Mouse (Mus musculus) embryonic facial prominence, embryonic 10.5 days (tissue): ENCODE measurements around the gene Col19a1. TPM values are rescaled to one million over a fixed set of nuclear protein-coding genes. Genes with fewer than 3 reads are reported as not detected.
"Not testable (repeated sequence)": the region's sequence is repeated elsewhere in the genome, so short reads cannot be mapped to it uniquely, and the experiment has no call there.

Source experiments
- DNase-seq: peaks from one replicate; pipeline ENCODE4 v3.0.0-alpha.2; 2017; ENCODE audit warnings: low spot score
- H3K27ac ChIP-seq: fragments of 300-500 bp; sonication (generic); replicated peaks from 2 replicates; pipeline ENCODE4 v1.5.1; 2016; ENCODE audit warnings: mild to moderate bottlenecking
- H3K27me3 ChIP-seq: fragments of 300-500 bp; sonication (generic); replicated peaks from 2 replicates; pipeline ENCODE4 v1.6.1; 2016; ENCODE audit warnings: low read depth, mild to moderate bottlenecking; ENCODE audit not compliant: poor library complexity, severe bottlenecking
- H3K36me3 ChIP-seq: fragments of 300-500 bp; sonication (generic); replicated peaks from 2 replicates; pipeline ENCODE4 v1.6.1; 2016; ENCODE audit warnings: mild to moderate bottlenecking, moderate library complexity
- H3K4me1 ChIP-seq: fragments of 300-500 bp; sonication (generic); 2 replicates; pipeline ENCODE4 v1.6.1; 2016
- H3K4me3 ChIP-seq: fragments of 300-500 bp; sonication (generic); 2 replicates; pipeline ENCODE4 v1.5.1; 2016; ENCODE audit warnings: mild to moderate bottlenecking, moderate library complexity
- H3K9me3 ChIP-seq: fragments of 300-500 bp; sonication (generic); 2 replicates; pipeline ENCODE4 v1.6.1; 2016; ENCODE audit warnings: mild to moderate bottlenecking
- WGBS: fragments of 180-500 bp; shearing (Covaris S2); methylation state at CpG from one replicate; pipeline ENCODE4 v1.1.7; 2016; 5-methylcytosine and 5-hydroxymethylcytosine counted together
- polyA plus RNA-seq: library from polyadenylated mRNA; unstranded; fragments of >200 nt; fragmentation: Nextera tagmentation; extraction: Ambion mirVana; gene quantifications from 2 replicates; pipeline ENCODE4 v1.2.1, GENCODE M21; 2016

Gene Col19a1
- 0.26 and 0.42 TPM in 2 replicates for polyA plus RNA-seq

GRCm38 (mm10) chr1:24587141-24587541, at the start of gene Col19a1:
Col19a1 (minus strand) TSS chr1:24587472.
- H3K27me3 ChIP-seq: peaks cover 70% of the 10 kb centered on the region

GRCm38 (mm10) chr1:24633553-24634132, 46.4 kb upstream of the Col19a1 start:
- 41% methylated on average over 14 of the region's 14 CpGs for WGBS
- no peaks in the 10 kb centered on the region for H3K4me1 ChIP-seq
- H3K27me3 ChIP-seq: no peaks in the 10 kb centered on the region
- no peaks in the 10 kb centered on the region for H3K9me3 ChIP-seq
- DNase-seq: peak; percentile 16
- no peak overlapping the region for H3K27ac ChIP-seq
- no peaks in the 10 kb centered on the region for H3K36me3 ChIP-seq
- H3K4me3 ChIP-seq: no peak overlapping the region

More at GRCm38 (mm10) chr1:24587141-24587541, at the start of gene Col19a1:
- Histone ChIP-seq H3K4me1 (peaks cover 14% of the 10 kb centered on the region), H3K4me3 (peak within 1 kb of the TSS; percentile 67), H3K27ac (peak within 1 kb of the TSS; percentile 61; the same call in 1 of the 2 replicates), H3K9me3 (no peaks in the 10 kb centered on the region), H3K36me3 (no peaks in the 10 kb centered on the region)
- WGBS: 2% methylated on average over 22 of the region's 22 CpGs
- peak; percentile 63 for DNase-seq

GRCm38 (mm10) chr1:24612556-24612955, 25.3 kb upstream of the Col19a1 start:
- not testable (repeated sequence) for DNase-seq, H3K27me3 ChIP-seq, H3K36me3 ChIP-seq, H3K9me3 ChIP-seq, H3K4me3 ChIP-seq, H3K4me1 ChIP-seq, H3K27ac ChIP-seq
- under 1% methylated on average over 1 of the region's 2 CpGs for WGBS

- H3K27me3 ChIP-seq: no peaks in the 10 kb centered on the region
- H3K27ac ChIP-seq: no peak overlapping the region
- no peaks in the 10 kb centered on the region for H3K4me1 ChIP-seq
- no peak overlapping the region for H3K4me3 ChIP-seq
- 91% methylated on average over 19 of the region's 19 CpGs for WGBS
- no peak for DNase-seq
- H3K9me3 ChIP-seq: peaks cover 7% of the 10 kb centered on the region; the same call in 1 of the 2 replicates
- no peaks in the 10 kb centered on the region for H3K36me3 ChIP-seq
Observed at GRCm38 (mm10) chr1:24595096-24595495, 7.8 kb upstream of the Col19a1 start.

GRCm38 (mm10) chr1:24586370-24587140, 717 bp downstream of the Col19a1 start:
- peaks cover 70% of the 10 kb centered on the region for H3K27me3 ChIP-seq
- H3K27ac ChIP-seq: peak overlapping the region; percentile 61; the same call in 1 of the 2 replicates

GRCm38 (mm10) chr1:24572602-24573001, 14.7 kb downstream of the Col19a1 start:
- Histone ChIP-seq H3K27me3 (no peaks in the 10 kb centered on the region), H3K4me1 (no peaks in the 10 kb centered on the region), H3K4me3 (no peak overlapping the region), H3K36me3 (no peaks in the 10 kb centered on the region), H3K27ac (no peak overlapping the region), H3K9me3 (no peaks in the 10 kb centered on the region)
- no peak for DNase-seq
- WGBS: 71% methylated on average over 8 of the region's 8 CpGs

More at GRCm38 (mm10) chr1:24586370-24587140, 717 bp downstream of the Col19a1 start:
- Histone ChIP-seq H3K36me3 (no peaks in the 10 kb centered on the region), H3K4me3 (peak overlapping the region; percentile 67), H3K9me3 (no peaks in the 10 kb centered on the region), H3K4me1 (peaks cover 14% of the 10 kb centered on the region)
- peak; percentile 71 for DNase-seq
- WGBS: under 1% methylated on average over 72 of the region's 72 CpGs

- no peaks in the 10 kb centered on the region; the same call in 1 of the 2 replicates for H3K4me1 ChIP-seq
- no peaks in the 10 kb centered on the region for H3K9me3 ChIP-seq
- no peak overlapping the region for H3K27ac ChIP-seq
- 53% methylated on average over 2 of the region's 2 CpGs for WGBS
- DNase-seq: no peak
- no peaks in the 10 kb centered on the region for H3K36me3 ChIP-seq
- H3K4me3 ChIP-seq: no peak overlapping the region
- no peaks in the 10 kb centered on the region for H3K27me3 ChIP-seq
Observed at GRCm38 (mm10) chr1:24564113-24564512, 23.2 kb downstream of the Col19a1 start.

- H3K27ac ChIP-seq: no peak overlapping the region
- no peak for DNase-seq
- 69% methylated on average over 10 of the region's 10 CpGs for WGBS
- H3K27me3 ChIP-seq: no peaks in the 10 kb centered on the region
- peaks cover 4% of the 10 kb centered on the region for H3K4me1 ChIP-seq
- H3K4me3 ChIP-seq: no peak overlapping the region
- H3K9me3 ChIP-seq: no peaks in the 10 kb centered on the region
- no peaks in the 10 kb centered on the region for H3K36me3 ChIP-seq
Observed at GRCm38 (mm10) chr1:24558005-24558404, 29.3 kb downstream of the Col19a1 start.

- no peaks in the 10 kb centered on the region for H3K9me3 ChIP-seq
- H3K27ac ChIP-seq: no peak overlapping the region
- H3K4me1 ChIP-seq: peaks cover 13% of the 10 kb centered on the region
- peak; percentile 11 for DNase-seq
- no peaks in the 10 kb centered on the region for H3K27me3 ChIP-seq
- H3K4me3 ChIP-seq: no peak overlapping the region
- no peaks in the 10 kb centered on the region for H3K36me3 ChIP-seq
- 37% methylated on average over 4 of the region's 4 CpGs for WGBS
Observed at GRCm38 (mm10) chr1:24553462-24553861, 33.8 kb downstream of the Col19a1 start.

GRCm38 (mm10) chr1:24550560-24551280, 36.6 kb downstream of the Col19a1 start:
- DNase-seq: no peak
- H3K36me3 ChIP-seq: no peaks in the 10 kb centered on the region
- H3K4me1 ChIP-seq: peaks cover 13% of the 10 kb centered on the region
- H3K27ac ChIP-seq: no peak overlapping the region
- H3K9me3 ChIP-seq: no peaks in the 10 kb centered on the region
- H3K27me3 ChIP-seq: no peaks in the 10 kb centered on the region
- H3K4me3 ChIP-seq: no peak overlapping the region
- 82% methylated on average over 18 of the region's 18 CpGs for WGBS

GRCm38 (mm10) chr1:24550031-24550430, 37.2 kb downstream of the Col19a1 start:
- Histone ChIP-seq H3K4me1 (peaks cover 13% of the 10 kb centered on the region), H3K36me3 (no peaks in the 10 kb centered on the region), H3K27me3 (no peaks in the 10 kb centered on the region), H3K27ac (no peak overlapping the region), H3K4me3 (no peak overlapping the region), H3K9me3 (no peaks in the 10 kb centered on the region)
- WGBS: 47% methylated on average over 10 of the region's 10 CpGs
- peak; percentile 33 for DNase-seq

GRCm38 (mm10) chr1:24549050-24549449, 38.2 kb downstream of the Col19a1 start:
- Histone ChIP-seq H3K27me3 (no peaks in the 10 kb centered on the region), H3K9me3 (no peaks in the 10 kb centered on the region), H3K4me3 (no peak overlapping the region), H3K36me3 (no peaks in the 10 kb centered on the region), H3K4me1 (peaks cover 13% of the 10 kb centered on the region), H3K27ac (no peak overlapping the region)
- 82% methylated on average over 8 of the region's 8 CpGs for WGBS
- no peak for DNase-seq
